Mouse (Mus musculus) lung, embryonic 16.5 days (tissue): ENCODE measurements around the gene Tmem218. TPM values are rescaled to one million over a fixed set of nuclear protein-coding genes. Genes with fewer than 3 reads are reported as not detected.

Experiments used
- ATAC-seq: fragments of 200-750 bp; cut with Nextera tagmentation; 2 replicates; pipeline ENCODE4 v1.8.0; 2017; ENCODE audit warnings: low read depth, mild to moderate bottlenecking, moderate library complexity
- H3K27ac ChIP-seq: fragments of 300-500 bp; sonication (generic); 2 replicates; pipeline ENCODE4 v1.5.1; 2014; ENCODE audit warnings: mild to moderate bottlenecking, control low read depth, low read length
- H3K27me3 ChIP-seq: fragments of 300-500 bp; sonication (generic); 2 replicates; pipeline ENCODE4 v1.6.1; 2014; ENCODE audit warnings: low read depth, low read length, mixed read lengths; ENCODE audit not compliant: control insufficient read depth, insufficient read depth
- H3K36me3 ChIP-seq: fragments of 300-500 bp; sonication (generic); 2 replicates; pipeline ENCODE4 v1.6.1; 2014; ENCODE audit warnings: low read length; ENCODE audit not compliant: control insufficient read depth, insufficient read depth
- H3K4me1 ChIP-seq: fragments of 300-500 bp; sonication (generic); replicated peaks from 2 replicates; pipeline ENCODE4 v1.6.1; 2014; ENCODE audit warnings: low read length, mixed read lengths; ENCODE audit not compliant: control insufficient read depth, insufficient read depth
- H3K4me2 ChIP-seq: fragments of 300-500 bp; sonication (generic); 2 replicates; pipeline ENCODE4 v1.6.1; 2014; ENCODE audit warnings: low read depth, low read length, control low read depth
- H3K4me3 ChIP-seq: fragments of 300-500 bp; sonication (generic); 2 replicates; pipeline ENCODE4 v1.5.1; 2014; ENCODE audit warnings: mild to moderate bottlenecking, low read length, control low read depth
- H3K9ac ChIP-seq: fragments of 300-500 bp; sonication (generic); 2 replicates; pipeline ENCODE4 v1.6.1; 2014; ENCODE audit warnings: low read length, control low read depth
- H3K9me3 ChIP-seq: fragments of 300-500 bp; sonication (generic); 2 replicates; pipeline ENCODE4 v1.6.1; 2016; ENCODE audit warnings: low read length; ENCODE audit not compliant: control insufficient read depth
- WGBS: fragments of 180-500 bp; shearing (Covaris S2); extraction: QIAGEN DNeasy Blood & Tissue Kit; methylation state at CpG from one replicate; pipeline ENCODE4 v1.1.7; 2014; 5-methylcytosine and 5-hydroxymethylcytosine counted together
- polyA plus RNA-seq: library from polyadenylated mRNA; unstranded; fragments of >200 nt; fragmentation: Nextera tagmentation; extraction: Ambion mirVana; gene quantifications from 2 replicates; pipeline ENCODE4 v1.2.1, GENCODE M21; 2015

The Tmem218 gene
- polyA plus RNA-seq, 1 experiment from 2014 or later: 13.4 TPM

GRCm38 (mm10) chr9:37181596-37181995 lies 26.4 kb upstream of the Tmem218 start:
- no peak overlapping the region for H3K4me2 ChIP-seq
- H3K4me1 ChIP-seq: peaks cover 6% of the 10 kb centered on the region; the same call in 1 of the 2 replicates
- 62% methylated on average over 5 of the region's 5 CpGs for WGBS
- H3K9ac ChIP-seq: no peak overlapping the region
- H3K4me3 ChIP-seq: no peak overlapping the region
- no peak overlapping the region for H3K27ac ChIP-seq
- ATAC-seq: no peak
- no peaks in the 10 kb centered on the region for H3K36me3 ChIP-seq
- H3K27me3 ChIP-seq: no peaks in the 10 kb centered on the region
- no peaks in the 10 kb centered on the region for H3K9me3 ChIP-seq

GRCm38 (mm10) chr9:37183176-37183575 lies 24.8 kb upstream of the Tmem218 start:
- peaks cover 6% of the 10 kb centered on the region; the same call in 1 of the 2 replicates for H3K4me1 ChIP-seq
- H3K4me3 ChIP-seq: no peak overlapping the region
- no peak overlapping the region for H3K9ac ChIP-seq
- H3K27me3 ChIP-seq: no peaks in the 10 kb centered on the region
- H3K27ac ChIP-seq: no peak overlapping the region
- H3K36me3 ChIP-seq: no peaks in the 10 kb centered on the region
- 72% methylated on average over 2 of the region's 2 CpGs for WGBS
- H3K4me2 ChIP-seq: no peak overlapping the region
- no peak for ATAC-seq
- no peaks in the 10 kb centered on the region for H3K9me3 ChIP-seq

GRCm38 (mm10) chr9:37187407-37187806 lies 20.6 kb upstream of the Tmem218 start:
- WGBS: 77% methylated on average over 5 of the region's 5 CpGs
- no peak for ATAC-seq
- H3K4me1 ChIP-seq: no peaks in the 10 kb centered on the region
- H3K4me2 ChIP-seq: no peak overlapping the region
- H3K4me3 ChIP-seq: no peak overlapping the region
- H3K36me3 ChIP-seq: no peaks in the 10 kb centered on the region
- no peaks in the 10 kb centered on the region for H3K27me3 ChIP-seq
- H3K27ac ChIP-seq: no peak overlapping the region
- peaks cover 3% of the 10 kb centered on the region; the same call in 1 of the 2 replicates for H3K9me3 ChIP-seq
- H3K9ac ChIP-seq: no peak overlapping the region

DNA sequence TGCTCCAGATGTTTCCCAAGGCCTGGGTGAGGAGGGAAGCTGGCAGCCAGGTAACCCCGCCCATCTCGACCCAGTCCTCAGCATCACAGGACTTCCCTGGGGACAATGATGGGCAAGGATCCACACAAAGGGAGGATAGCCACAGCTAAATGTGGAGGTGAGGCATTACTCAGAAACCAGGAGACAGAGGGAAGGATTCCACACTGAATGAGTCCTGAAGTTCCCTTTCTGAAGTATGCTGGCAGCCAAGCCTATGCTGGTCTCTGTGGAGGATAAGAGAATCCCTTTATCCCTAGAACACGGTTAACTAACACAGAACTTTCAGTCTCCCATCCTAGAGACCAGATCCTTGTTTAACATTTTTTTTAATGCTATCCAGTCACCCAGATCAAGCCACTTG lies 20.0 kb upstream of the Tmem218 start:
- Histone ChIP-seq H3K4me3 (no peak overlapping the region), H3K4me2 (no peak overlapping the region), H3K9me3 (peaks cover 3% of the 10 kb centered on the region; the same call in 1 of the 2 replicates), H3K4me1 (no peaks in the 10 kb centered on the region), H3K27me3 (no peaks in the 10 kb centered on the region), H3K27ac (no peak overlapping the region), H3K9ac (no peak overlapping the region), H3K36me3 (no peaks in the 10 kb centered on the region)
- WGBS: 84% methylated on average over 3 of the region's 3 CpGs
- ATAC-seq: no peak

- no peak overlapping the region for H3K27ac ChIP-seq
- no peak overlapping the region for H3K4me2 ChIP-seq
- H3K4me3 ChIP-seq: no peak overlapping the region
- 71% methylated on average over 4 of the region's 4 CpGs for WGBS
- no peaks in the 10 kb centered on the region for H3K27me3 ChIP-seq
- no peaks in the 10 kb centered on the region for H3K9me3 ChIP-seq
- no peaks in the 10 kb centered on the region for H3K4me1 ChIP-seq
- no peaks in the 10 kb centered on the region for H3K36me3 ChIP-seq
- ATAC-seq: no peak
- H3K9ac ChIP-seq: no peak overlapping the region
Measured at GRCm38 (mm10) chr9:37197067-37197466, 11.0 kb upstream of the Tmem218 start.

GRCm38 (mm10) chr9:37200414-37200813 lies 7.6 kb upstream of the Tmem218 start:
- peak; percentile 89 for ATAC-seq
- 0 out of 2 replicates have a peak overlapping the region, but pooled peaks have one; percentile 33 for H3K27ac ChIP-seq

GRCm38 (mm10) chr9:37203884-37204283 lies 4.1 kb upstream of the Tmem218 start:
- Histone ChIP-seq H3K36me3 (no peaks in the 10 kb centered on the region), H3K9me3 (no peaks in the 10 kb centered on the region), H3K27me3 (no peaks in the 10 kb centered on the region), H3K27ac (no peak overlapping the region), H3K4me2 (no peak overlapping the region), H3K4me1 (peaks cover 5% of the 10 kb centered on the region; the same call in 1 of the 2 replicates), H3K4me3 (no peak overlapping the region), H3K9ac (no peak overlapping the region)
- 46% methylated on average over 5 of the region's 5 CpGs for WGBS
- no peak for ATAC-seq

More at GRCm38 (mm10) chr9:37200414-37200813, 7.6 kb upstream of the Tmem218 start:
- Histone ChIP-seq H3K4me1 (no peaks in the 10 kb centered on the region), H3K4me2 (no peak overlapping the region), H3K27me3 (no peaks in the 10 kb centered on the region), H3K9ac (no peak overlapping the region), H3K4me3 (no peak overlapping the region), H3K36me3 (no peaks in the 10 kb centered on the region), H3K9me3 (no peaks in the 10 kb centered on the region)
- WGBS: 48% methylated on average over 5 of the region's 5 CpGs

DNA sequence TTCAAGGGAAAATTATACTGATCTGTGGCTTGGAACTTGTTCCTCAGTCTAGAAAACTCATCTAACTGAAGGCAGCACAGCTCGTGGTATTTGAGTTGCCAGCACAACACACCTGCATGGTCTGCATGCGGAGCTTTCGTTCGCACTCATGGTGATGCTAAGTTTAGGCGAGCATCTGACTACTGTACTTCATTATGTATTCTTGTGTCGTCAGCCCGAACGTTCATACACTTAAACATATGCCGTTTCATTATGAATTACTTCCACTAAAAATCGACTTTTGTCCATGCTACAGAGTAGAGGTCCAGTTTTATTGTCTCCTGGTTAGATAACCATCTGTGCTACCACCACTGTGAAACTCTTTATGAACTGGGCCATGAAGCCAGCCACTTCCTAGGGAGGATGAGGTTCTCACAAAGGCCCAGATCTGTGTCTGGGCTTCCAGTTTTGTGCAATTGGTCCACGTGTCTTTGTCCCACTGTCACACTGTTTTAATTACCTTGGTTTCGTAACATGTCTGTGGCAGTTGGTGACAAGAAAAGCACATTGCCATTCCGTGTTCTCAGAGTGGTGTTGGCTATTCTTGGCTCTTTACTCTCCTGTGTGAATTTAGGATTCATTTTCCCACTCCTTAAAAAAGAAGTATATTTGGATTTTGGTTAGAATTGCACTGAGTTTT lies 5.2 kb downstream of the Tmem218 start:
- 83% methylated on average over 13 of the region's 13 CpGs for WGBS
- Histone ChIP-seq H3K27ac (no peak overlapping the region), H3K9ac (no peak overlapping the region), H3K36me3 (no peaks in the 10 kb centered on the region), H3K4me1 (peaks cover 8% of the 10 kb centered on the region; the same call in 1 of the 2 replicates), H3K9me3 (no peaks in the 10 kb centered on the region; the same call in 1 of the 2 replicates), H3K27me3 (no peaks in the 10 kb centered on the region), H3K4me3 (no peak overlapping the region), H3K4me2 (no peak overlapping the region)
- no peak for ATAC-seq

DNA sequence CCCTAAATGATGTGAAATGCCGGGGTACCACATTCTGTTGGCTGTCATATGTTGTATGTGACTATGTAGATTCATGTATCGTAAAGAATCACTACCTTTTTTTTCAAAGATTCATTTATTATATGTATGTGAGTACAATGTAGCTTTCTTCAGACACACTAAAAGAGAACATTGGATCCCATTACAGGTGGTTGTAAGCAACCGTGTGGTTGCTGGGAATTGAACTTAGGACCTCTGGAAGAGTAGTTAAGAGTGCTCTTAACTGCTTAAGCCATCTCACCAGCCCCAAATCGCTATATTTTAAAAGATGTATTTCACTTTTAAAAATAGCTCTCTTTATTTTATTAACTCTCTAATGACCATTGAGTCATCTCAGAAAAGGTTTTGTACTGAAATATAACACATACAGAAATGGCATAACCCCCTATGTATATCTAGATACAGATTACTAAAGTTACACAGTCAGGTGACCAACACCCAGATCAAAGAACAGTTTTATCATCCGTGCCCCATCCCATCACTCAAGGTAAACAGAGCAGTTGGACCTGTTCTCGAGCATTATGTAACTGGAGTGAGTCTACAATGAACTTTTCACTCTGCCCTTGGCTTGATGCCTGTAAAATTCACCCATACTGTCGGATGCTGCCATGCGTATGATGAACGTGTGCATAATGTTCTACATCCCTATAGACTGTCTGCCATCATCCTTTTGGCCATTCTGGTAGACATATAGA lies 6.5 kb downstream of the Tmem218 start:
- Histone ChIP-seq H3K4me3 (no peak overlapping the region), H3K4me2 (no peak overlapping the region), H3K4me1 (no peaks in the 10 kb centered on the region), H3K36me3 (no peaks in the 10 kb centered on the region), H3K27me3 (no peaks in the 10 kb centered on the region), H3K9me3 (no peaks in the 10 kb centered on the region; the same call in 1 of the 2 replicates), H3K27ac (no peak overlapping the region), H3K9ac (no peak overlapping the region)
- WGBS: 66% methylated on average over 9 of the region's 9 CpGs
- ATAC-seq: no peak
